Mouse (Mus musculus) stomach, postnatal 0 days (tissue): ENCODE measurements around the gene Sox13. TPM values are rescaled to one million over a fixed set of nuclear protein-coding genes. Genes with fewer than 3 reads are reported as not detected.
"Not testable (repeated sequence)": the region's sequence is repeated elsewhere in the genome, so short reads cannot be mapped to it uniquely, and the experiment has no call there.

Experiments
- ATAC-seq: fragments of 200-750 bp; cut with Nextera tagmentation; 2 replicates; pipeline ENCODE4 v1.8.0; 2017; ENCODE audit not compliant: low FRiP score, low TSS enrichment
- DNase-seq: peaks from one replicate; pipeline ENCODE4 v3.0.0-alpha.2; 2016; ENCODE audit warnings: low spot score
- H3K27ac ChIP-seq: fragments of 300-500 bp; sonication (generic); replicated peaks from 2 replicates; pipeline ENCODE4 v1.5.1; 2014; ENCODE audit warnings: mild to moderate bottlenecking, control low read depth
- H3K27me3 ChIP-seq: fragments of 300-500 bp; sonication (generic); 2 replicates; pipeline ENCODE4 v1.6.1; 2014; ENCODE audit warnings: low read length; ENCODE audit not compliant: control insufficient read depth, insufficient read depth
- H3K36me3 ChIP-seq: fragments of 300-500 bp; sonication (generic); 2 replicates; pipeline ENCODE4 v1.6.1; 2014; ENCODE audit warnings: low read length, mixed read lengths; ENCODE audit not compliant: control insufficient read depth, insufficient read depth
- H3K4me1 ChIP-seq: fragments of 300-500 bp; sonication (generic); replicated peaks from 2 replicates; pipeline ENCODE4 v1.6.1; 2014; ENCODE audit warnings: antibody characterized with exemption; ENCODE audit not compliant: control insufficient read depth, insufficient read depth
- H3K4me2 ChIP-seq: fragments of 300-500 bp; sonication (generic); replicated peaks from 2 replicates; pipeline ENCODE4 v1.6.1; 2014; ENCODE audit warnings: low read depth, mild to moderate bottlenecking, control low read depth, moderate library complexity
- H3K4me3 ChIP-seq: fragments of 300-500 bp; sonication (generic); 2 replicates; pipeline ENCODE4 v1.5.1; 2014; ENCODE audit warnings: low read depth, low read length, control low read depth
- H3K9ac ChIP-seq: fragments of 300-500 bp; sonication (generic); 2 replicates; pipeline ENCODE4 v1.6.1; 2014; ENCODE audit warnings: mild to moderate bottlenecking, low read length, control low read depth, mixed read lengths
- H3K9me3 ChIP-seq: fragments of 300-500 bp; sonication (generic); 2 replicates; pipeline ENCODE4 v1.6.1; 2016; ENCODE audit warnings: low read length; ENCODE audit not compliant: control insufficient read depth
- CTCF ChIP-seq: IDR thresholded peaks from 2 replicates; pipeline ENCODE4 v1.5.1; 2016; ENCODE audit warnings: antibody characterized with exemption, low read depth, mild to moderate bottlenecking, moderate library complexity
- EP300 ChIP-seq: optimal IDR thresholded peaks from 2 replicates; pipeline ENCODE3; 2016; ENCODE audit warnings: antibody characterized with exemption
- WGBS: fragments of 180-500 bp; shearing (Covaris S2); extraction: QIAGEN DNeasy Blood & Tissue Kit; methylation state at CpG from one replicate; pipeline ENCODE4 v1.1.7; 2014; 5-methylcytosine and 5-hydroxymethylcytosine counted together
- polyA plus RNA-seq: library from polyadenylated mRNA; unstranded; fragments of >200 nt; fragmentation: Nextera tagmentation; extraction: Ambion mirVana; gene quantifications from 2 replicates; pipeline ENCODE4 v1.2.1, GENCODE M21; 2015

The Sox13 gene
- polyA plus RNA-seq, 1 experiment from 2014 or later, result 3.7 TPM

DNA sequence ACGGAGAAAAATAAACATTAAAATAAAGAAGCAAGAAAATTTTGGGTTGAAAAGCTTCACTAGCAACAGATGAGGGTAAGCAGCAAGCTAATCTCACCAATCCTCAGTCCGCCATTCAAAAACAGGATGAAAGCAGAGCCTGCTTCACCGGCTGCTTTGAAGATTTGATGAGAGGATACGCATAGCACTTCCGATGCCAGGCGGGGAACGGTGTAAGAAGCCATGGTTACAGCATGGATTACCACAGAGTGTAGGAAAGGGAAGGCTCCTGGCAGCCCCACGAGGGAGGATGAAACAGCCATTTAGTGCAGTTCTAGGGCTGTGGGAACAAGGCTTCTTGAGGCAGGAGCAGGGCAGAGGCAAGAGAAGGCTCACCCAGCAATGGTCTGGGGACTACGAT, 72.4 kb downstream of the Sox13 start:
- Histone ChIP-seq H3K4me1 (0 out of 2 replicates have a peak, but pooled peaks cover 3% of the 10 kb centered on the region), H3K9ac (no peak overlapping the region), H3K27ac (no peak overlapping the region), H3K9me3 (no peaks in the 10 kb centered on the region), H3K36me3 (no peaks in the 10 kb centered on the region), H3K4me2 (no peak overlapping the region), H3K27me3 (no peaks in the 10 kb centered on the region), H3K4me3 (no peak overlapping the region)
- TF ChIP-seq EP300 (no peak), CTCF (no peak)
- DNase-seq (peak; percentile 6), ATAC-seq (no peak)
- 55% methylated on average over 9 of the region's 9 CpGs for WGBS

DNA sequence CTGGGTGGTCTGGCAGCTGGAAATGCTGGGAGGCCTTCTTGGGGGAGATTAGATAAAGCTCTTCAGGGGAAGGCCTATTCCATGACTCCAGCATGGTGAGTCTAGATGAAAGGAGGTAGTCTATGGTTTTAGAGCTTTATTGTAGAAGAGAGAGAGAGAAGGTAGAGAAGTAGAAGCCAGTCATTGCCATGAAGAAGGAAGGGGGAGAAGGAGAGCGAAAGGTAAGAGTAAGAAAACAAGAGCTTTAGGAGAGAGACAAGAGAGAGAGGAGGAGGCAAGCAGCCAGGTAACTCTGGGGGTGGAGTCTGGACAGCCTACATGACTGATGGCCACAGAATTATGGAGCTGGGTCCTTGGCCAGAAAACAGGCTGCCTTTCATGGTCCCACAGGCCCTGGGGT, 74.0 kb downstream of the Sox13 start, which contains the start of gene Ren1:
TSS of gene Ren1 (plus strand) at position 301 of the 400 bp plus-strand sequence.
- H3K9me3 ChIP-seq, result no peaks in the 10 kb centered on the region
- H3K36me3 ChIP-seq, result no peaks in the 10 kb centered on the region
- H3K9ac ChIP-seq, result no peak within 1 kb of the TSS
- no peak for TF ChIP-seq CTCF
- TF ChIP-seq EP300, result no peak
- H3K4me1 ChIP-seq, result 0 out of 2 replicates have a peak, but pooled peaks cover 3% of the 10 kb centered on the region
- 100% methylated on average over 1 of the region's 1 CpGs for WGBS
- DNase-seq (no peak), ATAC-seq (no peak)
- H3K4me3 ChIP-seq, result no peak within 1 kb of the TSS
- no peaks in the 10 kb centered on the region for H3K27me3 ChIP-seq
- no peak within 1 kb of the TSS for H3K27ac ChIP-seq
- no peak within 1 kb of the TSS for H3K4me2 ChIP-seq

DNA sequence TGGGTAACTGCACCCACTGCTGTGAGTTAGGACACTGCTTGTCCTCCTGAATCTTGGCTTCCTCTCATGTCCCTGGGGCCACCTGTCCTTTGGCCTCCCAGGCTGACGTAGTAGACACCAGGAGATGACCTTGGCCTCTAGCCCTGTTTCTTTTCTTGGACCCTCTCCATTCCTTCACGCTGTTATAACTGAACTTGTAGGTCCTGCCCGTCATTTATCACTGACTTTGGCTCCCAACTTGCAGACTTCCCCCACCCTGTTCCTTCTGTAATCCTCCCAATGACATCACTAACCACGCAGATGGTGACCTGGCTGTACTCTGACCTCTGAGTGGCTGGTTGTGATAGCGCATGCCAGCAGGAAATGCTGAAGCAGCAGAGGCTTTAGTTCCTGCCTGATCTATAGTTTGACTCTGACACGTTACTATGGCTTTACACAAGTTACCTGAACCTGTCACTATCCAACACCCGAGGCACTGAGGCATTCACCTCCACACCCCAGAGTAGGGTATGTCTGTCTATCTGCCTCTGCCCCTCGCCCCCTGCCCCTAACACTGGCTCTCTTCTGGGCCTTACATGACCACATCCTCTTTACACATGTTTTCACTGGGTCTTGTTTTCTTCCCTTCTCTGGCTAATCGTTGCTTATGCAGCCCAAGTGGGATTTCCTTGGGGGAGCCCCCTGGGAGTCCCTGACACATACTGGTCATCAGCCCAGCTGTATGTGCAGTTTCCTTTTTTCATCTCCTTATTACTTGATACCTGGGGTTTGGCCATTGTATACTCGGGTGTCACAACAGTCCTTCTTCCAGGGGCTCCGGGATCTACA, 76.3 kb downstream of the Sox13 start:
- no peaks in the 10 kb centered on the region for H3K27me3 ChIP-seq
- 45% methylated on average over 11 of the region's 11 CpGs for WGBS
- H3K4me3 ChIP-seq, result no peak overlapping the region
- no peaks in the 10 kb centered on the region for H3K9me3 ChIP-seq
- H3K4me1 ChIP-seq, result 0 out of 2 replicates have a peak, but pooled peaks cover 3% of the 10 kb centered on the region
- DNase-seq (peak; percentile 43), ATAC-seq (peak; percentile 83)
- H3K27ac ChIP-seq, result no peak overlapping the region
- H3K4me2 ChIP-seq, result no peak overlapping the region
- no peak overlapping the region for H3K9ac ChIP-seq
- TF ChIP-seq CTCF (no peak), EP300 (no peak)
- no peaks in the 10 kb centered on the region for H3K36me3 ChIP-seq

GRCm38 (mm10) chr1:133347226-133347625, 77.0 kb downstream of the Sox13 start:
- ATAC-seq (no peak), DNase-seq (peak; percentile 6)
- Histone ChIP-seq H3K9ac (no peak overlapping the region), H3K27me3 (no peaks in the 10 kb centered on the region), H3K36me3 (no peaks in the 10 kb centered on the region), H3K4me3 (no peak overlapping the region), H3K27ac (no peak overlapping the region), H3K9me3 (no peaks in the 10 kb centered on the region), H3K4me1 (0 out of 2 replicates have a peak, but pooled peaks cover 3% of the 10 kb centered on the region), H3K4me2 (no peak overlapping the region)
- TF ChIP-seq CTCF, result no peak
- WGBS, result 70% methylated on average over 3 of the region's 3 CpGs

GRCm38 (mm10) chr1:133346531-133346930, 77.6 kb downstream of the Sox13 start:
- TF ChIP-seq CTCF (no peak), EP300 (no peak)
- H3K4me1 ChIP-seq, result 0 out of 2 replicates have a peak, but pooled peaks cover 3% of the 10 kb centered on the region
- H3K9ac ChIP-seq, result no peak overlapping the region
- no peak overlapping the region for H3K4me3 ChIP-seq
- no peak overlapping the region for H3K4me2 ChIP-seq
- WGBS, result 62% methylated on average over 9 of the region's 9 CpGs
- no peaks in the 10 kb centered on the region for H3K27me3 ChIP-seq
- H3K27ac ChIP-seq, result no peak overlapping the region
- ATAC-seq (no peak), DNase-seq (peak; percentile 13)
- H3K9me3 ChIP-seq, result no peaks in the 10 kb centered on the region
- no peaks in the 10 kb centered on the region for H3K36me3 ChIP-seq

GRCm38 (mm10) chr1:133344357-133344756, 79.8 kb downstream of the Sox13 start:
- WGBS, result 83% methylated on average over 2 of the region's 2 CpGs
- no peak for ATAC-seq

DNA sequence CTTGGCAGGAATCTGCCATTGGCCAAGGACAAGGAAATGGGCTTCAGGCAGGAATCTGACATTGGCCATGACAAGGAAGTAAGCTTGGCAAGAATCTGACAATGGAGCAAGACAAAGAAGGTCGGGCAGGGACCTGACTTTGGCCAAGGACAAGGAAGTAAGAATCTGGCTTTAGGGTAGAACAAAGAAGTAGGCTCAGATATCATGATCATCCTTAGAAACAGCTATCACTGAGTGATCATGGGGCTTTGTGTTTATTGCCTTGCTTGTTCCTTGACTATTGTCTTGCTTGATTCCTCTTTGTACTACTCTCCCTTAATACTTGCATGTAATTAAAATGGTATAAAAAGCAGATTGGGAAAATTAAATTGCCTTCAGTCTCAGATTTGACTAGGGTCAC, 83.8 kb downstream of the Sox13 start:
- H3K9me3 ChIP-seq, H3K36me3 ChIP-seq, H3K4me3 ChIP-seq, H3K27ac ChIP-seq, H3K4me1 ChIP-seq, H3K4me2 ChIP-seq, DNase-seq, H3K27me3 ChIP-seq, ATAC-seq, H3K9ac ChIP-seq: not testable (repeated sequence)
- 63% methylated on average over 1 of the region's 1 CpGs for WGBS

More at GRCm38 (mm10) chr1:133344357-133344756, 79.8 kb downstream of the Sox13 start:
- Histone ChIP-seq H3K4me3 (no peak overlapping the region), H3K4me1 (0 out of 2 replicates have a peak, but pooled peaks cover 3% of the 10 kb centered on the region), H3K36me3 (no peaks in the 10 kb centered on the region), H3K9me3 (no peaks in the 10 kb centered on the region), H3K9ac (no peak overlapping the region), H3K27me3 (no peaks in the 10 kb centered on the region), H3K4me2 (no peak overlapping the region), H3K27ac (no peak overlapping the region)
- DNase-seq, result no peak
- no peak for TF ChIP-seq EP300
- TF ChIP-seq CTCF, result no peak
